ENCODE assay signal across 8 mouse cellular contexts in the genomic region with DNA sequence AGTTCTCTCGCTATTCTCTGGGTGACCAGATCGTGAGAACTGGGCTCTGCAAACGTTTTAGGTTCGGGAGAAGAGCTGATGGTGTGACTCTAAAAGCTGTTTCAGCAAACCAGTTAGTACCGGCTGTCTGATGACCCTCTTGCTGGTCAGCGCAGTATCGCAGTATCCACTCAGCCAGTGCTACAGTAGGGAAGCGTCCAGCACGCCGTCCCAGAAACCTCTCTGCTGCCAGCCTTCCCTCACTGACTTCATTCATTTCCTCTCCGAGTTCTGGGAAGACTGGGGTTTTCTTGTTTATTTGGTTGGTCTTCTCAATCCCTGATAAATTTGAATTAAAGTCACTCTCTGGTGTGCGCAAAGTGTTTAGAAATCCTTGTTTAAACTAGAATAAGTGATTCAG. TPM values are rescaled to one million over a fixed set of nuclear protein-coding genes. Genes with fewer than 3 reads are reported as not detected.
DNase-seq lines count a peak whose midpoint lies in the region; ATAC-seq and TF ChIP-seq lines count a peak whose summit lies in the region.

No protein-coding gene starts in this region.

- intact Hi-C loops in left cerebral cortex, adult 2 months (cut with DNase I), result no loop called here
- intact Hi-C loops in left cerebral cortex, postnatal 36 days (cut with DNase I), result no loop called here

- no peak for TF ChIP-seq CTCF in left cerebral cortex, adult 2 months (IDR thresholded peaks at IDR 0.05)

- no peak overlapping the region; the same call in 1 of the 2 replicates for H3K27ac ChIP-seq in left cerebral cortex, adult 2 months
- H3K27ac ChIP-seq in neural tube, embryonic 14.5 days (ENCODE audit: low read depth, low read length), result 0 out of 2 replicates have a peak overlapping the region, but pooled peaks have one; percentile 29

- no peaks in the 10 kb centered on the region for H3K27me3 ChIP-seq in neural tube, embryonic 14.5 days (ENCODE audit: control insufficient read depth, insufficient read depth, low read length)

- H3K4me2 ChIP-seq in neural tube, embryonic 14.5 days (ENCODE audit: low read depth, low read length), result no peak overlapping the region

- no peaks in the 10 kb centered on the region for H3K36me3 ChIP-seq in neural tube, embryonic 14.5 days (ENCODE audit: control insufficient read depth, insufficient read depth, low read length)

- ATAC-seq in neural tube, embryonic 14.5 days (ENCODE audit: low read depth), result no peak
- ATAC-seq in monocyte, adult 5-6 weeks (replicated peaks; ENCODE audit: insufficient number of reproducible peaks, low FRiP score, low TSS enrichment, poor library complexity, severe bottlenecking), result no peak

- WGBS in neural tube, embryonic 14.5 days, result 68% methylated on average over 12 of the region's 12 CpGs

- no peaks in the 10 kb centered on the region for H3K9me3 ChIP-seq in neural tube, embryonic 14.5 days (ENCODE audit: control insufficient read depth, low read length)

- no peak overlapping the region for H3K9ac ChIP-seq in neural tube, embryonic 14.5 days (replicated peaks; ENCODE audit: low read depth, low read length)

- no peak for DNase-seq in left cerebral cortex, adult 2 months (ENCODE audit: extremely low spot score in 1 of 2, low spot score in 2 of 2)
- DNase-seq in left cerebral cortex, postnatal 36 days (ENCODE audit: low spot score in 2 of 2), result no peak
- peak; percentile 40 for DNase-seq in heart, adult 8-10 months (ENCODE audit: low spot score)
- peak; percentile 61 for DNase-seq in kidney, postnatal 10 days
- no peak for DNase-seq in cerebellum, adult 11-12 months
- no peak for DNase-seq in B cell, adult 2 months

- no peaks in the 10 kb centered on the region for H3K4me1 ChIP-seq in neural tube, embryonic 14.5 days (ENCODE audit: control insufficient read depth, insufficient read depth, low read length)

- 0 out of 2 replicates have a peak overlapping the region, but pooled peaks have one; percentile 1 for H3K4me3 ChIP-seq in left cerebral cortex, adult 2 months
- no peak overlapping the region for H3K4me3 ChIP-seq in neural tube, embryonic 14.5 days (ENCODE audit: low read depth, low read length)

RNA-seq across cellular contexts. Expression of a gene that starts 46.8 kb away (rescaled TPM):
- total RNA-seq in left cerebral cortex, adult 2 months (2021), result 10 to 100 TPM; 67.1 to 72.6 TPM
- total RNA-seq in left cerebral cortex, postnatal 36 days (2021), result 10 to 100 TPM; 61.8 to 70.3 TPM
- 10 to 100 TPM; 52.4 to 81.0 (median 72.0) TPM for total RNA-seq in heart, adult 8-10 months (2022)
- 123 and 138 TPM in 2 replicates for polyA plus RNA-seq in neural tube, embryonic 14.5 days (2014; fragmentation: Nextera tagmentation; extraction: Ambion mirVana)
- 48.5 to 69.7 TPM (median 51.8 TPM) in 3 replicates for total RNA-seq in monocyte, adult 5-6 weeks (2017)

RNA-seq across cellular contexts. Expression of a gene that starts 53.4 kb away (rescaled TPM):
- 10 to 100 TPM; 84.4 to 86.9 TPM for total RNA-seq in left cerebral cortex, adult 2 months (2021)
- 10 to 100 TPM; 89.3 to 89.6 TPM for total RNA-seq in left cerebral cortex, postnatal 36 days (2021)
- 10 to 100 TPM; 35.7 to 51.4 (median 39.9) TPM for total RNA-seq in heart, adult 8-10 months (2022)
- 26.3 and 39.8 TPM in 2 replicates for polyA plus RNA-seq in neural tube, embryonic 14.5 days (2014; fragmentation: Nextera tagmentation; extraction: Ambion mirVana)
- total RNA-seq in monocyte, adult 5-6 weeks (2017), result 301 to 321 TPM (median 307 TPM) in 3 replicates

Comparison
In these comparisons a context has a peak if more than half of its experiments do, and no peak if none do; other contexts are left out.
1. DNase-seq: peak in heart, adult 8-10 months (single experiment) and kidney, postnatal 10 days (single experiment); none in left cerebral cortex, adult 2 months (0 of 2), left cerebral cortex, postnatal 36 days (0 of 2), cerebellum, adult 11-12 months (single experiment) and B cell, adult 2 months (0 of 2).